Mouse (Mus musculus): ENCODE measurements around the gene Arid4b. TPM values are rescaled to one million over a fixed set of nuclear protein-coding genes. Genes with fewer than 3 reads are reported as not detected.

Gene Arid4b
- 10 to 100 TPM; 41.3 to 53.2 TPM for total RNA-seq (2023)

DNA sequence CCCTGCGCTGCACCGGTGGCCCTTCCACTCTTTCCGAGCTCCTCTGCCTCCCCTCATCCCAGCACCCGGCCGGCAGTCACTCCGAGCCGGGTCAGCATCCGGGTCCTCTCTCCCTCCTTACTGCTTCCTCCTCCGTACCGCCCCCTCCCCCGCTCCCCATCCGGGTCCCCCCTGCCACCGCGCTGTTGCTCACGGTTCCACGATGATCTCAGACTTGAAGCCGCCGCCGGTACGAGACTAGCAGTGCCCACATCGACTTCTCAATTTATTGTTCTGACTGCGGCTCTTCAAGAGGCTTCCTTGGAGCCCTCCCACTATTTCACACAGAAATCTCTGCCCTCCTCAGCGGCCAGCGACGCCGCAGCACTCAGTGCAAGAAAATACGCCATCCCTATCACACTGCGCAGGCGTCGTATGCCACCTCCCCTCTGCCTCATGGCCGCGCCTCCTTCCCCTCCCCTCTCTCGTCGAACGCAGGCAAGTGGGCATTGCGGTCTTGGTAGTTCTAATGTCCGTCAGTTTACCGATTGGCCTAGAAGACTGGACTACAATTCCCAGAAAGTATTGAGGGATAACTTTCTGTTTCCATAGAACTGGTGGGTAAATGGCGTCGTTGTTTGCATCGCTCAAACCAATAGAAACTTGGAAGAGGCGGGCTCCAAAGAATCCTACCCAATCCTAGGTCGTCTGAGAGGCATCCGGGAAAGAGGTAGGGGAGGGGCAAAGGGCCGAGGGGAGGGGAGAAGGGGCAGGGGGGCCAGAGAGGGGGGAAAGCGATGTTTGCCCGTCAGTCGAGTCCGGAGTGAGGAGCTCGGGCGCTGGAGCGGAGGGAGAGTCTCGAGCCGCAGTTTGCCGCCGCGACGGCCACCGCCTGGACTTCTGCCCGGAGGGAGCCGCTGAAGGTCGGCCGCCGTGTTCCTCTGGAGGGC lies at the start of gene Arid4b, which contains the start of gene Ggps1:
Gene Arid4b (plus strand): TSS at position 220 of the 929 bp plus-strand sequence.
Gene Ggps1 (minus strand): TSS at position 476 of the 929 bp plus-strand sequence.

GRCm38 (mm10) chr13:14039292-14039965 lies 23.6 kb upstream of the Arid4b start, which contains the start of gene Tbce:
TSS of gene Tbce (minus strand) at chr13:14039638.

Other genes starting within 250 kb of the Arid4b start
- 10 to 100 TPM; 13.9 to 16.4 TPM for gene B3galnt2, start 108.8 kb upstream of the Arid4b start, total RNA-seq (2023)
- gene Tbce, start 23.6 kb upstream of the Arid4b start, total RNA-seq (2023) = 10 to 100 TPM; 48.8 to 52.3 TPM
- 10 to 100 TPM; 17.4 to 21.6 TPM for gene Ggps1, start 256 bp downstream of the Arid4b start, total RNA-seq (2023)

Measured in neutrophil, adult 83 days (primary cell).